Mouse (Mus musculus): ENCODE data around the gene Chit1. TPM values are rescaled to one million over a fixed set of nuclear protein-coding genes. Genes with fewer than 3 reads are reported as not detected.

Chit1 gene
- polyA plus RNA-seq, 1 experiment = not detected

DNA sequence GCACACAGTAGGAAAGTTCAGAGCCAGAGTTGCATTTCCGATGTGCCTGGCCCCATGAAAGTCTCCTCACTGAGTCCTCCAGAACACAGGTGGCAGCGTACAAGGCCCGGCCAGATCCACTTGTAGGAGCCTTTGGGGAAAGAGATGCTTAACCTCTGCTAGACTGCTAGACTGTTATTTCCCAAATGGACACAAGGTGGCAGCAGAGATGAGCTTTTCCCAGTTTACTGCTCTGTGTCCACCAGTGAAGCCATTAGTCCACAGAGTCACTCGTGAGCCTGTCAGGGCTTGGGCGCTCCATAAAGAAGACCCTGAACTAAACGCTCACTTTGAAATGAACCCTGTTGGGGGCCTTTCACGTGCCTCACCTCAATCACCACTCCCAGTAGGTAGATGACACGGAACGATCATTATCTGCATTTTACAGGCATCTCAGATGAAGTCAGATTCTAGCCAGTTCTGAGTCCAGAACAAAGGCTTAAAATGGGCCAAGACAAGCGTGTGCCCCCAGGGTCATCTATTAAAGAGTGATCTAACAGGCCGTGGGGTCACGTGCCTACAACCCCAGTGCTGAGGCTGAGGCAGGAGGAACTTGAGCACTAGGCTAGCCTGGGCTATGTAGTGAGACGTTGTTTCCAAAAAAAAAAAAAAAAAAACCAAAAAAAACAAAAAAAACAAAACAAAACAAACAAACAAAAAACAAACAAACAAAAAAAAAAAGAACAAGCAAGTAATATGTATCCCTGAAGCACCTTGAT, 40.8 kb downstream of the Chit1 start:
- H3K27me3 ChIP-seq (replicated peaks) = peaks cover 46% of the 10 kb centered on the region
- H3K4me1 ChIP-seq = peaks cover 18% of the 10 kb centered on the region
- no peak overlapping the region for H3K4me3 ChIP-seq (replicated peaks)
- TF ChIP-seq GATA1 (IDR thresholded peaks at IDR 0.05; ENCODE audit: borderline replicate concordance, low read length) (no peak), FLI1 (IDR thresholded peaks at IDR 0.05; ENCODE audit: low read length) (no peak)
- no peaks in the 10 kb centered on the region for H3K36me3 ChIP-seq (replicated peaks; ENCODE audit: low read length)
- H3K9me3 ChIP-seq = peaks cover 5% of the 10 kb centered on the region

DNA sequence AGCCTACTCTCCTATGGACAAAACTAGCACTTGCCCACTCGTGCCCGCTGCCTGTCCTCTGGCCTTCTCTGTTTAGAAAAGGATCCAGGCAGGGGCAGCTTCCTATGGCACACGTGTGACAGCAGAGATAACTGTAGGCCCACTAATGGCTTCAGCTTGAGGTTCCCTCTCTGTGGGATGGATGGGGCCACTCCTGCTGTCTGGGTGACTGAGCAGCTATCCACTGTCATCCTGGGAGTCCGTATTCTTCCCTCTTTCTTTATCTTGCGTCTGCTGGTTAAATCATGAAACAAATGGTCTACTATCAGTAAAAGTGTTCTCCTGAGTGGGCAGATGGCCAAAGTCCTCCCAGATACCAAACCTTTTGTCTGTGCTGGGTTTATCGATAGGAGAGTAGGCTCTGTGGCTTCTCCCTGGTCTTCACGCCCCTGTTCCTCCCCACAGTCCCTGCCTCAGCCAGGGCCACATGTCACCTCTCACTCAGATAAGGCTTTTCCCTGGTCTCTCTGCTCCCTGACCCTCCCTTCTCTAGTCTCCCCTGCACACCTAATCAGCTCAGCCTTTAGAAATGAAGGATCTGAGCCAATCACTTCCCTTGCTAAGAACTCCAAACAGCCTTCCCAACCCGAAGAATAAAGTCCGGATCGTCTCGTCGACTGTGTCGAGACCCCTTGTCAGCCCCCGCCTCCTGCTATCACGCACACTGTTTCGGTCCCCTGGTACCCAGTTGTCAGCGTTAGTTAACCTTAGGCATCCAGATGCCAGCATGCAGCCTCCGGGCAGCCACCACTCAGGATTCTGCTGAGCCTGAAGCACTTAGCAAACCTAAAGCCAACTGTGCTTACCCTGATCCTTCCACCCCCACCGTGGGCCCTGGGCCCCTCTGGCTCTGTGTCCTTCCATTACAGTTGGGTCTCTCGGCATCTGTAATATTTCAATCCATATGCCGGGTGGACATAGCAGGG, 41.9 kb downstream of the Chit1 start:
- no peaks in the 10 kb centered on the region for H3K36me3 ChIP-seq (replicated peaks; ENCODE audit: low read length)
- no peak overlapping the region for H3K4me3 ChIP-seq (replicated peaks)
- peaks cover 18% of the 10 kb centered on the region for H3K4me1 ChIP-seq
- peaks cover 43% of the 10 kb centered on the region for H3K27me3 ChIP-seq (replicated peaks)
- TF ChIP-seq FLI1 (IDR thresholded peaks at IDR 0.05; ENCODE audit: low read length) (no peak), GATA1 (IDR thresholded peaks at IDR 0.05; ENCODE audit: borderline replicate concordance, low read length) (no peak)
- peaks cover 5% of the 10 kb centered on the region for H3K9me3 ChIP-seq

- H3K27me3 ChIP-seq (replicated peaks) = peaks cover 43% of the 10 kb centered on the region
- no peak for TF ChIP-seq GATA1 (IDR thresholded peaks at IDR 0.05; ENCODE audit: borderline replicate concordance, low read length)
- no peak for TF ChIP-seq FLI1 (IDR thresholded peaks at IDR 0.05; ENCODE audit: low read length)
- no peaks in the 10 kb centered on the region for H3K36me3 ChIP-seq (replicated peaks; ENCODE audit: low read length)
- peaks cover 10% of the 10 kb centered on the region for H3K9me3 ChIP-seq
- H3K4me1 ChIP-seq = peaks cover 18% of the 10 kb centered on the region
- H3K4me3 ChIP-seq (replicated peaks) = no peak overlapping the region
Observed at GRCm38 (mm10) chr1:134154121-134154520, 43.1 kb downstream of the Chit1 start.

DNA sequence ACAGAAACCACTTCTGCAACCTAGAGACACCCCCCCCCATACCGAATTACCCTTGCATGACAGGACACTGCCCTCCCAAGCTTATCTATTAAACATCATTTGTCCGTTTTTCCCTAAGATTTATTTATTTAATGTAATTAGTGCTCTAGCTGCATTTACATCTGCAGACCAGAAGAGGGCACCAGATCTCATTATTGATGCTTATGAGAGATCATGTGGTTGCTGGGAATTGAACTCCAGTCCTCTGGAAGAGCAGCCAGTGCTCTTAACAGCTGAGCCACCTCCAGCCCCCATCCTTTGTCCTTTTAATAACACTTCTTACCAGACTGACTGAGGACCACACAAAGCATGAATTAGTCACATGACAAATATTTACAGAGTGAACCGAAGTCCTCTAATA, 43.6 kb downstream of the Chit1 start:
- TF ChIP-seq GATA1 (IDR thresholded peaks at IDR 0.05; ENCODE audit: borderline replicate concordance, low read length) = no peak
- TF ChIP-seq FLI1 (IDR thresholded peaks at IDR 0.05; ENCODE audit: low read length) = no peak
- peaks cover 18% of the 10 kb centered on the region for H3K4me1 ChIP-seq
- H3K36me3 ChIP-seq (replicated peaks; ENCODE audit: low read length) = no peaks in the 10 kb centered on the region
- peaks cover 44% of the 10 kb centered on the region for H3K27me3 ChIP-seq (replicated peaks)
- no peak overlapping the region for H3K4me3 ChIP-seq (replicated peaks)
- peaks cover 10% of the 10 kb centered on the region for H3K9me3 ChIP-seq

DNA sequence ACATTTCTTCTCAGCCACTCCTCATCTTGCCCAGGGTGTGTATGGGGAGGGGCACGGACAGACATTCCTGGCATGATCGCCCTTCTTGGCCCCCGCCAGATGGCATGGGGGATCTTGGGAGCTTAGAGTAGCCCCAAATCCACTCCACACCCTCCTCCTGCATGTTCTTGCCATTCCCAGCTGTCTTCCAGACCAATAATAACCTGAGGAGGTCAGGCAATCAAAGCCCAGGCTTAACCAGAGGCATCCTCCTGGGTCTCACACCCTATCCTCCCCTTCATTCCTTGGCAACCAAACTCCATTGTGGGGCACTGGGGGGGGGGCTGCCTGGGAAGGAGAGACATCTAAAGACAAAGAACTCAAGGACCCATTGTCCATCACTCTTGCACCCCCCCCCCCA, 49.4 kb downstream of the Chit1 start:
- Histone ChIP-seq H3K27me3 (replicated peaks) (peaks cover 45% of the 10 kb centered on the region), H3K4me1 (no peaks in the 10 kb centered on the region), H3K4me3 (replicated peaks) (no peak overlapping the region), H3K9me3 (peaks cover 6% of the 10 kb centered on the region; the same call in 1 of the 2 replicates), H3K36me3 (replicated peaks; ENCODE audit: low read length) (no peaks in the 10 kb centered on the region)
- TF ChIP-seq GATA1 (IDR thresholded peaks at IDR 0.05; ENCODE audit: borderline replicate concordance, low read length) (no peak), FLI1 (IDR thresholded peaks at IDR 0.05; ENCODE audit: low read length) (no peak)

DNA sequence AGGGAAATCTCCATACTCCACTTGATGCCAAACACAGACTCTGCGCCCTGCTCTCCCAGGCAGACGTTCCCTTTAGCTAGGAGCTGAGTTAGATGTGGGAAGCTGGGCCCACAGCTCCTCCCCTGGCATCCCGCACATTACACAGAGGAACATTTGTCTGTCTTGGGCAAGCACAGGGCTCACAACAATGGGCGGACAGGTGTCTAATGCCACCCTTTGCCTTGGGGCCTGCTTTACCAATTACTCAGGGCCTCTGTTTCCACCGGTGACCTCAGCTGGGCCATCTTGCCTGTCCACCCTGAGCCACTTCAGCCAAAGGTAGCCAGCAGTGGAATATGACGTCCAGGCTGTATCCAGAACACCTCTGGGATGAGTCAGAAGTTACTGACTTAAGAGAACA, 50.4 kb downstream of the Chit1 start:
- TF ChIP-seq GATA1 (IDR thresholded peaks at IDR 0.05; ENCODE audit: borderline replicate concordance, low read length) = no peak
- TF ChIP-seq FLI1 (IDR thresholded peaks at IDR 0.05; ENCODE audit: low read length) = no peak
- no peaks in the 10 kb centered on the region for H3K4me1 ChIP-seq

DNA sequence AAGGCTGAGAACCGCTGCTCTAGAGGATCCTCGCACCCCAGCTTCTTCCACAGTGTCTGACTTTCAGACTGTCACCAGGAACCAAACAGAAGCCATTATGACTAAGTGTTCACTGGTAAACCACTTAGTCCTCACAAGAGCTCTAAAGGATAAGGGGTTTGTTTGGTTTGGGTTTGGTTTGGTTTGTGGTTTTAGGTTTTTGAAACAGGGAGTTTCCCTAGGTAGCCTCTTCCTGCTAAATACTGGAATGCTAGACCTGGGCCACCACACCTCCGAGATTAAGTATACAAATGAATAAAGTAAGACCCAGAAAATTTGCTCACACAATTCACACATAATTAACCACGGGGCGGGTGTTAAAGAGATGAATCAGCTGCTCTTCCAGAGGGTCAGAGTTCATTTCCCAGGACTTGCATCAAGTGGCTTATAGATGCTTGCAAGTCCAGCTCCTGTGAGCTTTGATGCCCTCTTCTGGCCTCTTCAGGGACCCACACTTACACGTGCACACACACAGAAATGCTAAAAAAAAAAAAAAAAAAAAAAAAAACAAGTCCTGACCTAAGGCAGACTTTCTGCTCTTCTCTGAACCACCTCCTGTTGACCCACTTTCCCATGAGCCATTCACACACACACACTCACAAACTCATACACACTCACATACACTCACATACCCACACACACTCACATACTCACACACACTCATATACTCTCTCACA, 51.6 kb downstream of the Chit1 start:
- Histone ChIP-seq H3K36me3 (replicated peaks; ENCODE audit: low read length) (no peaks in the 10 kb centered on the region), H3K27me3 (replicated peaks) (peaks cover 57% of the 10 kb centered on the region)
- TF ChIP-seq FLI1 (IDR thresholded peaks at IDR 0.05; ENCODE audit: low read length) (no peak), GATA1 (IDR thresholded peaks at IDR 0.05; ENCODE audit: borderline replicate concordance, low read length) (peak; percentile 16; the same call in 1 of the 3 replicates)

More for the DNA sequence above, 50.4 kb downstream of the Chit1 start:
- peaks cover 49% of the 10 kb centered on the region for H3K27me3 ChIP-seq (replicated peaks)
- no peak overlapping the region for H3K4me3 ChIP-seq (replicated peaks)
- H3K36me3 ChIP-seq (replicated peaks; ENCODE audit: low read length) = no peaks in the 10 kb centered on the region
- peaks cover 13% of the 10 kb centered on the region for H3K9me3 ChIP-seq

GRCm38 (mm10) chr1:134163476-134163875, 52.4 kb downstream of the Chit1 start:
- peaks cover 58% of the 10 kb centered on the region for H3K27me3 ChIP-seq (replicated peaks)
- no peaks in the 10 kb centered on the region for H3K36me3 ChIP-seq (replicated peaks; ENCODE audit: low read length)
- no peak for TF ChIP-seq FLI1 (IDR thresholded peaks at IDR 0.05; ENCODE audit: low read length)
- TF ChIP-seq GATA1 (IDR thresholded peaks at IDR 0.05; ENCODE audit: borderline replicate concordance, low read length) = no peak
- peaks cover 13% of the 10 kb centered on the region for H3K4me1 ChIP-seq
- no peak overlapping the region for H3K4me3 ChIP-seq (replicated peaks)
- H3K9me3 ChIP-seq = peaks cover 13% of the 10 kb centered on the region

More for the DNA sequence above, 51.6 kb downstream of the Chit1 start:
- Histone ChIP-seq H3K4me1 (peaks cover 5% of the 10 kb centered on the region), H3K9me3 (peaks cover 17% of the 10 kb centered on the region), H3K4me3 (replicated peaks) (no peak overlapping the region)

GRCm38 (mm10) chr1:134164454-134164853, 53.4 kb downstream of the Chit1 start:
- TF ChIP-seq FLI1 (IDR thresholded peaks at IDR 0.05; ENCODE audit: low read length) (no peak), GATA1 (IDR thresholded peaks at IDR 0.05; ENCODE audit: borderline replicate concordance, low read length) (no peak)
- Histone ChIP-seq H3K27me3 (replicated peaks) (peaks cover 63% of the 10 kb centered on the region), H3K9me3 (peaks cover 20% of the 10 kb centered on the region), H3K4me1 (peaks cover 19% of the 10 kb centered on the region), H3K4me3 (replicated peaks) (no peak overlapping the region), H3K36me3 (replicated peaks; ENCODE audit: low read length) (no peaks in the 10 kb centered on the region)
